Mouse (Mus musculus) limb, embryonic 11.5 days (tissue): ENCODE results near the gene Cx3cr1. TPM values are rescaled to one million over a fixed set of nuclear protein-coding genes. Genes with fewer than 3 reads are reported as not detected.

Source experiments
- ATAC-seq: fragments of 200-750 bp; cut with Nextera tagmentation; 2 replicates; pipeline ENCODE4 v1.8.0; 2017; ENCODE audit warnings: low read depth; ENCODE audit not compliant: insufficient number of reproducible peaks, low FRiP score, low TSS enrichment
- DNase-seq: peaks from one replicate; pipeline ENCODE4 v3.0.0-alpha.2; 2015; ENCODE audit warnings: low spot score
- H3K27ac ChIP-seq: fragments of 300-500 bp; sonication (generic); replicated peaks from 2 replicates; pipeline ENCODE4 v1.5.1; 2014; ENCODE audit warnings: low read depth, mild to moderate bottlenecking, low read length
- H3K27me3 ChIP-seq: fragments of 300-500 bp; sonication (generic); 2 replicates; pipeline ENCODE4 v1.6.1; 2014; ENCODE audit warnings: mild to moderate bottlenecking, low read length, mixed read lengths; ENCODE audit not compliant: control insufficient read depth, insufficient read depth
- H3K36me3 ChIP-seq: fragments of 300-500 bp; sonication (generic); 2 replicates; pipeline ENCODE4 v1.6.1; 2014; ENCODE audit warnings: mild to moderate bottlenecking, low read length, moderate library complexity, mixed read lengths; ENCODE audit not compliant: control insufficient read depth, insufficient read depth
- H3K4me1 ChIP-seq: fragments of 300-500 bp; sonication (generic); 2 replicates; pipeline ENCODE4 v1.6.1; 2014; ENCODE audit warnings: low read length, mixed read lengths; ENCODE audit not compliant: control insufficient read depth, insufficient read depth
- H3K4me2 ChIP-seq: fragments of 300-500 bp; sonication (generic); 2 replicates; pipeline ENCODE4 v1.6.1; 2014; ENCODE audit warnings: low read depth, mild to moderate bottlenecking, moderate library complexity; ENCODE audit not compliant: severe bottlenecking
- H3K4me3 ChIP-seq: fragments of 300-500 bp; sonication (generic); 2 replicates; pipeline ENCODE4 v1.5.1; 2014; ENCODE audit warnings: low read depth, low read length
- H3K9ac ChIP-seq: fragments of 300-500 bp; sonication (generic); 2 replicates; pipeline ENCODE4 v1.6.1; 2014; ENCODE audit warnings: mild to moderate bottlenecking, low read length
- H3K9me3 ChIP-seq: fragments of 300-500 bp; sonication (generic); 2 replicates; pipeline ENCODE4 v1.6.1; 2016; ENCODE audit warnings: low read length; ENCODE audit not compliant: control insufficient read depth
- WGBS: fragments of 180-500 bp; shearing (Covaris S2); extraction: QIAGEN DNeasy Blood & Tissue Kit; methylation state at CpG from one replicate; pipeline ENCODE4 v1.1.7; 2014; 5-methylcytosine and 5-hydroxymethylcytosine counted together
- polyA plus RNA-seq: library from polyadenylated mRNA; unstranded; fragments of >200 nt; fragmentation: Nextera tagmentation; extraction: Ambion mirVana; gene quantifications from 2 replicates; pipeline ENCODE4 v1.2.1, GENCODE M21; 2014

Cx3cr1 gene
- polyA plus RNA-seq, 1 experiment from 2014 or later = 2.5 TPM

DNA sequence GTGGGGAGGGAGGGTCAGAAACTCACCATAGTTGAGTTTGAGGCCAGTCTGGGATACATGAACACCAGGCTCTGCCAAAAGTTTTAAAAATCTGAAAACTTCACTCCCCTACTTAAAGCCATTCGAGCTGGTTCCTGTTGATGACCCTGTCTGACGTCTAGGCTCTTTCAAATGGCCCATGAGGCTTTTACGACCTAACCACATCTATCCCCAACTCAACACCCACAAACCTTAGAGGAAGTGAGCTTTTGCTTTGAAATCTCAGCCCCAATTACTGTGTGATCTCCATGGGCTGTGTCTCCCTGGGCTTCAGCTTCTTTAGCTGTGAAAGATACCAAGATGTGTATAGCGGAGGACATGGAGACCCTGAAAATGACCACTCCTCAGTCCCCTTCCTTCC, 131.2 kb downstream of the Cx3cr1 start:
- Histone ChIP-seq H3K4me2 (no peak overlapping the region), H3K27ac (no peak overlapping the region), H3K27me3 (no peaks in the 10 kb centered on the region), H3K36me3 (no peaks in the 10 kb centered on the region), H3K9ac (no peak overlapping the region), H3K4me1 (peaks cover 13% of the 10 kb centered on the region; the same call in 1 of the 2 replicates), H3K9me3 (no peaks in the 10 kb centered on the region), H3K4me3 (no peak overlapping the region)
- no peak for ATAC-seq
- 73% methylated on average over 4 of the region's 4 CpGs for WGBS
- no peak for DNase-seq

DNA sequence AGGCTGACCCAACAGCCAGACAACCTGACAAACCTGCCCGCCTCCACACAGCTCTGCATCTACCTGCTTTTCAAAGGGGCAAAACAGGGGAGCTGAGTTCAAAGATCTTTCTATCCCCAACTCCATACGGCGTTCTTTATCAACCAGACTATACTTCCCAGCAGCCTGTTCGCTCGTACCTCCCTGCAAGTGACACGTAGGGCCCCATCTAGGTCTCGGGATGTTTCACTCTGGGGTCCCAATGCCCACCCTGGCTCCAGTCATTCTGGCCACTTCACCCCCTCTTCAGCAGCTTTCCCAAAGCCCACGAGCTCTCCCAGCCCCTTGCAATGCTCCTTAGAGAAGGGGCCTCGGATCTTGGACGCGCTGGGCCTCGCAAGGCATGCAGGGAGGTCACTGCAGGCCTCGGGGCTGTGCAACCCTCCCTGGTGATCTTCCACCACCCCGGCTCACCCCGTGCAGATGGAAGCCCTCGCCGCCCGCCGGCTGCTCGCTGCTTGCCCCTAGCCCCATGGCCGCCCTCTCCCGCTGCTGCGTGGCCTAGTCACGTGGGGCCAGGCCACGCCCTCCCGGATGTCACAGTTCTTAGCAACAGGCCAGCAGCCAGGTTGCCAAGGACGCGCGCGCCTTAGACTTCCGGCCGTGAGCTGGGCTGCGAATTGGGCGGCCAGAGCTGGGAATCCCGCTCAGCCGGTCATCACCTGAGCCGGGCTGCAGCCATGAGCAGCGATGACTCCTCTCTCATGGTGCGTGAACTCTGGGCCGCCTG, 132.5 kb downstream of the Cx3cr1 start, which contains the start of the genes Gorasp1 and Ttc21a:
Gorasp1 (minus strand) TSS at position 561 of the 769 bp plus-strand sequence.
Ttc21a (plus strand) TSS at position 602 of the 769 bp plus-strand sequence.
- H3K9me3 ChIP-seq = no peaks in the 10 kb centered on the region
- peak; percentile 97 for DNase-seq
- peak within 1 kb of the TSS; percentile 74 for H3K4me3 ChIP-seq
- H3K36me3 ChIP-seq = no peaks in the 10 kb centered on the region
- peak within 1 kb of the TSS; percentile 91 for H3K4me2 ChIP-seq
- peak; percentile 90 for ATAC-seq
- H3K27ac ChIP-seq = 0 out of 2 replicates have a peak within 1 kb of the TSS, but pooled peaks have one; percentile 36
- WGBS = 4% methylated on average over 40 of the region's 40 CpGs
- peak within 1 kb of the TSS; percentile 84 for H3K9ac ChIP-seq
- peaks cover 13% of the 10 kb centered on the region; the same call in 1 of the 2 replicates for H3K4me1 ChIP-seq
- no peaks in the 10 kb centered on the region for H3K27me3 ChIP-seq

DNA sequence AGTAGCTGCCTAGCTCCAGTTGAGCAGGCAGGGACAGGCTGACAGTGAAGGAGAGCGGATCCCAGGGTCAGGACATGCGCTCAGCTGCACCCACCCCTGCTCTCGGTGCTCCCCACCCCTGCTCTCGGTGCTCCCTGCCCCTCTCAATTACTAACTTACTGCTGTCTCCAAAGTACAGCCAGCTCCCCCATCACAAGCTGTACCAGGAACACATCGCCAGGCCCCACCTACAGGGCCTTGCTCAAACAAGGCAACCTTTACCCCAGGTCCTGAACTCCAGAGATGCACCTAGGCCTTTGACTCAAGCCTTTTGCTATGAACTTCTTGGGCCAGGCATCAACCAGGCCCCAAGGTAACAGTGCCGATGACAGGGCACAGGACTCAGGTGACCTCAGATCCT, 136.0 kb downstream of the Cx3cr1 start:
- Histone ChIP-seq H3K4me1 (peaks cover 6% of the 10 kb centered on the region; the same call in 1 of the 2 replicates), H3K27ac (no peak overlapping the region), H3K36me3 (peaks cover 5% of the 10 kb centered on the region), H3K4me2 (no peak overlapping the region), H3K27me3 (no peaks in the 10 kb centered on the region), H3K9me3 (no peaks in the 10 kb centered on the region), H3K4me3 (no peak overlapping the region), H3K9ac (no peak overlapping the region)
- no peak for DNase-seq
- ATAC-seq = no peak
- 93% methylated on average over 6 of the region's 6 CpGs for WGBS

DNA sequence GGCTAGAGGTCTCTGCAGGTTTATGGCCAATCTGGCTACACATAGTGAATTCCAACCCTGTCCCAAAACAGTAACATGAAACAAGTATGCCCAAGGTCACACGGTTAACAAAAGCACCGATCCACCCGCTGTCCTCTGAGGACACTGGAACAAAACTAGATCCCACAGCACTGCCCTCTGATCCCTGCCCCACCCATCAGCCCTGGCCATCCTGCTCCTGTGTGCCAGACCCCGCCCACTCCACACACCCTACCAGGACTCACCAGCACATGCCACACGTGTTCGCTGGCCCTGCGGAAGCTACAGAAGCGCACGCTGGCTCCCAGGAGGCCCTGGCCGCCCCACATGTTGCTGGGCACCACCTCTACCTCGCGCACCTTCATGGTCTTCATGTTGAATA, 137.3 kb downstream of the Cx3cr1 start:
- 0 out of 2 replicates have a peak, but pooled peaks cover 4% of the 10 kb centered on the region for H3K4me1 ChIP-seq
- H3K36me3 ChIP-seq = peaks cover 15% of the 10 kb centered on the region
- ATAC-seq = no peak
- WGBS = 90% methylated on average over 12 of the region's 12 CpGs
- DNase-seq = no peak
- no peaks in the 10 kb centered on the region for H3K27me3 ChIP-seq
- no peak overlapping the region for H3K27ac ChIP-seq
- H3K4me3 ChIP-seq = no peak overlapping the region
- H3K4me2 ChIP-seq = no peak overlapping the region
- no peaks in the 10 kb centered on the region for H3K9me3 ChIP-seq
- no peak overlapping the region for H3K9ac ChIP-seq

DNA sequence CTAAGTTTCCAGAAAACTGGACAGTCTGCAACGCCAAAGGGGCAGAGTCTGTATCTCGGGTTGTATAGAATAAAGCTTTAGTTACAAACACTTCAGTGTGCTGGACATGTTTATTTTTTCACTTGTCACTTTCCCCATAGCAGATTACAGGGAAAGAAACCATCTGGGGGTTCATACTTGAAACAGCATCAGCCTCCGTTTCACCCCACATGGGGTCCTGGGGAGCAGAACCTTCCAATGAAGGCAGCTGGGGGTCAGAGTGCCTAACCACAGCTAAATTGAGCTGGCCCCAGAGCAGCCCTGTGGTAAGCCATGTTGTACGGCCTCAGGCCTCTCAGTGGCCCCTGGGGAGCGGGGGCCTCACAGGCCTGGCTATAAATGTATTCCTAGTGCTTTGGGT, 143.2 kb downstream of the Cx3cr1 start:
- Histone ChIP-seq H3K9me3 (no peaks in the 10 kb centered on the region), H3K9ac (no peak overlapping the region), H3K4me3 (no peak overlapping the region), H3K36me3 (peaks cover 30% of the 10 kb centered on the region), H3K27me3 (no peaks in the 10 kb centered on the region), H3K27ac (no peak overlapping the region), H3K4me2 (no peak overlapping the region), H3K4me1 (no peaks in the 10 kb centered on the region)
- ATAC-seq (no peak), DNase-seq (no peak)
- 89% methylated on average over 5 of the region's 5 CpGs for WGBS

DNA sequence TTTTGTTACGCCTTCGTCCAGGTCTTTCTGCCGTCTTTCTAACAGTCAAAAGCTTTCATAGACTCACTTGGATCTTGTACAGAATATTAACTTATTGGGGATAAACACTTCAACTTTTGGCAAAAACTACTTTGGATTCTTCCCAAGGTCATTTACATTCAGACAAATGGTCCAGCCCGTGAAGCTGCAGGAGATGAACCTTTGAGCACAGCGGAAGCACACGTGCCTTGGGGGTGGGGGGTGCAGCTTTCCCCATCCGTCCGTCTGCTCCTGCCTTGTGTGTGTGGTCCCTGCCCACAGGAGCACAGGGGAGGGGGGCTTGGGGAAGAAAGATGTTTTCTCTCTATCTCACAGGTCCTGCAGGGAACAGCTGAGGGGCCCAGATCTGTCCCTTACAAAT, 143.9 kb downstream of the Cx3cr1 start:
- H3K36me3 ChIP-seq = peaks cover 32% of the 10 kb centered on the region

DNA sequence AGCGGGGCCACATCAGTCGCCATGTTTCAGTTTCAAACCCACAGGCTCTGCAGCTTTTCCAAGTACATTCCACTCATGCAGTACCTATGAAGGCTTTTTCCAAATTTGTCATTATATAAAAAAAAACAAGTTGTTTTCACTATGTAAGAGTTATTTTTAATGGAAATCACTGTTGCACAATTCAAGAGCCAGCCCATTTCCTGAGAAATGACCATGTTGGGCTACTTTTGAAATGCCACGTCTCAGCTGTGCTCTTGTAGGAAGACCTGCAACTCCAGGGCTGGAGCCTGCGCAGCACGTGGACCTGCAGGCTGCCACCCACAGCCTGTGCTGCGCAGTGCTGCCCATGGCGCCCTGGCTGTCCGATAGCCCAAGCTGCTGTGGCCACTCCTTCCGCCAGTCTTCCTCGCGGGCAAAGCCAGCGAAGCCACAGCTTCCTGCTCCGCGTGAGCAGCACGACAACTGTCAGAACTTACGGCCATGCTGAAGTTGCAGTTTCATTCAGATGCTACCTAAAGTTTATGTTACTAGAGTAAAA, 144.5 kb downstream of the Cx3cr1 start:
- DNase-seq (no peak), ATAC-seq (no peak)
- H3K9me3 ChIP-seq = no peaks in the 10 kb centered on the region
- WGBS = 96% methylated on average over 16 of the region's 16 CpGs
- no peaks in the 10 kb centered on the region for H3K4me1 ChIP-seq
- H3K27ac ChIP-seq = no peak overlapping the region
- peaks cover 34% of the 10 kb centered on the region for H3K36me3 ChIP-seq
- no peak overlapping the region for H3K4me3 ChIP-seq
- no peak overlapping the region for H3K9ac ChIP-seq
- no peaks in the 10 kb centered on the region for H3K27me3 ChIP-seq
- H3K4me2 ChIP-seq = no peak overlapping the region

More for the DNA sequence above, 143.9 kb downstream of the Cx3cr1 start:
- no peak overlapping the region for H3K4me3 ChIP-seq
- ATAC-seq (no peak), DNase-seq (no peak)
- no peaks in the 10 kb centered on the region for H3K27me3 ChIP-seq
- no peak overlapping the region for H3K4me2 ChIP-seq
- no peak overlapping the region for H3K27ac ChIP-seq
- H3K4me1 ChIP-seq = no peaks in the 10 kb centered on the region
- H3K9me3 ChIP-seq = no peaks in the 10 kb centered on the region
- H3K9ac ChIP-seq = no peak overlapping the region
- 90% methylated on average over 8 of the region's 8 CpGs for WGBS

DNA sequence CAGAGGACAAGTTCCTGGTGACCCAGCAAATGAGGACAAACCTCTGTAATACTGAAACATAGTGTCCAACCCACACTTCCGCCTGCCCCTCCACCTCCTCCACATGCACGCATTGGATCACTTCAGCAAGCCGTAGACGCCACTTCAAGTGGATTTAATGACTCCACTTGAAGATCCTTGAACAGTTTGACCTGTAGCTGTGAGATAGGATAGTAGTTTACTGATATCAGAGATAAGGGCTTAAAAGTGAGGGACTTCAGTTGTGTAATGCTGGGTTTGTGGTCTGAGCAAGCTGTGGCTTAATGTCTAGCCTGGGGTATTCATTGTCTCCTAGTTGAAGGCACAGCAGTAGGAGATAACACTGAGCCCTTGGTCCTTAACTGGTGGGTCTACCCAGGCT, 146.2 kb downstream of the Cx3cr1 start:
- Histone ChIP-seq H3K4me2 (no peak overlapping the region), H3K9ac (no peak overlapping the region), H3K27ac (no peak overlapping the region), H3K4me3 (no peak overlapping the region), H3K9me3 (no peaks in the 10 kb centered on the region), H3K4me1 (no peaks in the 10 kb centered on the region), H3K27me3 (no peaks in the 10 kb centered on the region), H3K36me3 (peaks cover 33% of the 10 kb centered on the region)
- 97% methylated on average over 4 of the region's 4 CpGs for WGBS
- ATAC-seq = no peak
- no peak for DNase-seq
